Mouse (Mus musculus) hindbrain, embryonic 15.5 days (tissue): ENCODE results near the gene Notch1. TPM values are rescaled to one million over a fixed set of nuclear protein-coding genes. Genes with fewer than 3 reads are reported as not detected.

Experiments used
- ATAC-seq: fragments of 200-750 bp; cut with Nextera tagmentation; 2 replicates; pipeline ENCODE4 v1.8.0; 2017; ENCODE audit warnings: low read depth, moderate number of reproducible peaks, moderate TSS enrichment; ENCODE audit not compliant: low FRiP score
- H3K27ac ChIP-seq: fragments of 300-500 bp; sonication (generic); replicated peaks from 2 replicates; pipeline ENCODE4 v1.5.1; 2015; ENCODE audit warnings: mild to moderate bottlenecking, inconsistent platforms
- H3K27me3 ChIP-seq: fragments of 300-500 bp; sonication (generic); 2 replicates; pipeline ENCODE4 v1.6.1; 2015; ENCODE audit warnings: control low read depth, inconsistent platforms
- H3K36me3 ChIP-seq: fragments of 300-500 bp; sonication (generic); 2 replicates; pipeline ENCODE4 v1.6.1; 2015; ENCODE audit warnings: control low read depth, inconsistent platforms
- H3K4me1 ChIP-seq: fragments of 300-500 bp; sonication (generic); replicated peaks from 2 replicates; pipeline ENCODE4 v1.6.1; 2015; ENCODE audit warnings: control low read depth, inconsistent platforms
- H3K4me2 ChIP-seq: fragments of 300-500 bp; sonication (generic); 2 replicates; pipeline ENCODE4 v1.6.1; 2015; ENCODE audit warnings: moderate library complexity, mild to moderate bottlenecking, inconsistent platforms
- H3K4me3 ChIP-seq: fragments of 300-500 bp; sonication (generic); 2 replicates; pipeline ENCODE4 v1.5.1; 2015; ENCODE audit warnings: mild to moderate bottlenecking, inconsistent platforms
- H3K9ac ChIP-seq: fragments of 300-500 bp; sonication (generic); 2 replicates; pipeline ENCODE4 v1.6.1; 2015; ENCODE audit warnings: inconsistent platforms
- H3K9me3 ChIP-seq: fragments of 300-500 bp; sonication (generic); 2 replicates; pipeline ENCODE4 v1.6.1; 2016; ENCODE audit warnings: control low read depth, inconsistent platforms
- WGBS: fragments of 180-500 bp; shearing (Covaris S2); methylation state at CpG from one replicate; pipeline ENCODE4 v1.1.7; 2015; 5-methylcytosine and 5-hydroxymethylcytosine counted together
- microRNA-seq: library from miRNA; unstranded; fragments of <30 nt; microRNA quantifications from one replicate; pipeline ENCODE4, GENCODE M21; 2016
- polyA plus RNA-seq: library from polyadenylated mRNA; unstranded; fragments of >200 nt; fragmentation: Nextera tagmentation; extraction: Ambion mirVana; gene quantifications from 2 replicates; pipeline ENCODE4 v1.2.1, GENCODE M21; 2015

Notch1 gene
- polyA plus RNA-seq, 1 experiment from 2014 or later = 16.3 TPM

GRCm38 (mm10) chr2:26408515-26409356, 107.7 kb downstream of the Notch1 start, which contains the start of gene Inpp5e:
Gene Inpp5e, minus strand, starts transcription at chr2:26409203.
- peak within 1 kb of the TSS; percentile 99 for H3K4me3 ChIP-seq
- peak within 1 kb of the TSS; percentile 86 for H3K27ac ChIP-seq
- peak; percentile 94 for ATAC-seq
- H3K36me3 ChIP-seq = peaks cover 27% of the 10 kb centered on the region
- H3K9ac ChIP-seq = peak within 1 kb of the TSS; percentile 98
- under 1% methylated on average over 57 of the region's 57 CpGs for WGBS
- peak within 1 kb of the TSS; percentile 98 for H3K4me2 ChIP-seq
- H3K4me1 ChIP-seq = peaks cover 46% of the 10 kb centered on the region
- H3K27me3 ChIP-seq = no peaks in the 10 kb centered on the region
- no peaks in the 10 kb centered on the region for H3K9me3 ChIP-seq

Small RNA genes within 50 kb of the gene (microRNA-seq; reads per million reads assigned to microRNA genes)
- 1.1 reads per million for gene Mir6996

Other genes starting within 250 kb of the Notch1 start
- 0.16 and 0.25 TPM in 2 replicates for gene Ccdc187, start 222.1 kb downstream of the Notch1 start, polyA plus RNA-seq
- gene Gpsm1, start 201.1 kb downstream of the Notch1 start, polyA plus RNA-seq = 177 and 199 TPM in 2 replicates
- gene Dnlz, start 164.6 kb downstream of the Notch1 start, polyA plus RNA-seq = 28.3 and 32.6 TPM in 2 replicates
- 1.5 and 3.2 TPM in 2 replicates for gene Card9, start 155.7 kb downstream of the Notch1 start, polyA plus RNA-seq
- 30.6 and 40.5 TPM in 2 replicates for gene Snapc4, start 136.0 kb downstream of the Notch1 start, polyA plus RNA-seq
- 151 and 163 TPM in 2 replicates for gene Entr1, start 127.3 kb downstream of the Notch1 start, polyA plus RNA-seq
- gene Pmpca, start 127.3 kb downstream of the Notch1 start, polyA plus RNA-seq = 90.0 and 91.9 TPM in 2 replicates
- gene Inpp5e, start 107.5 kb downstream of the Notch1 start, polyA plus RNA-seq = 25.9 and 26.1 TPM in 2 replicates
- gene Sec16a, start 71.4 kb downstream of the Notch1 start, polyA plus RNA-seq = 17.5 and 21.6 TPM in 2 replicates
- 70.7 and 75.3 TPM in 2 replicates for gene Egfl7, start 63.4 kb upstream of the Notch1 start, polyA plus RNA-seq
- gene Gm20532, start 70.0 kb upstream of the Notch1 start, polyA plus RNA-seq = not detected in 2 replicates
- gene Agpat2, start 87.8 kb upstream of the Notch1 start, polyA plus RNA-seq = 6.1 and 6.6 TPM in 2 replicates
- gene Fam69b, start 111.8 kb upstream of the Notch1 start, polyA plus RNA-seq = 138 and 152 TPM in 2 replicates
- gene Lcn4, start 154.6 kb upstream of the Notch1 start, polyA plus RNA-seq = not detected in 2 replicates